Mouse (Mus musculus) kidney, adult 2 months (tissue): ENCODE results near the gene Kcnj9. TPM values are rescaled to one million over a fixed set of nuclear protein-coding genes. Genes with fewer than 3 reads are reported as not detected.

Experiments
- DNase-seq: peaks from one replicate; pipeline ENCODE4 v3.0.0; 2021
- H3K27ac ChIP-seq: fragments of 200-500 bp; 2 replicates; pipeline ENCODE4 v1.5.1; 2012; ENCODE audit warnings: low read depth, low read length, control low read depth, inconsistent platforms; ENCODE audit not compliant: insufficient read depth
- H3K27me3 ChIP-seq: fragments of 200-500 bp; replicated peaks from 2 replicates; pipeline ENCODE4 v1.6.1; 2012; ENCODE audit warnings: mild to moderate bottlenecking, moderate library complexity, low read length, inconsistent platforms; ENCODE audit not compliant: control insufficient read depth, insufficient read depth
- H3K36me3 ChIP-seq: fragments of 200-500 bp; 2 replicates; pipeline ENCODE4 v1.6.1; 2012; ENCODE audit warnings: mild to moderate bottlenecking, moderate library complexity, low read length, inconsistent platforms; ENCODE audit not compliant: control insufficient read depth, insufficient read depth
- H3K4me1 ChIP-seq: fragments of 200-500 bp; 2 replicates; pipeline ENCODE4 v1.6.1; 2011; ENCODE audit warnings: low read length; ENCODE audit not compliant: control insufficient read depth, insufficient read depth
- H3K4me3 ChIP-seq: fragments of 200-500 bp; 2 replicates; pipeline ENCODE4 v1.5.1; 2011; ENCODE audit warnings: mild to moderate bottlenecking, low read depth, low read length, control low read depth; ENCODE audit not compliant: insufficient read depth
- CTCF ChIP-seq: fragments of 200-500 bp; conservative IDR thresholded peaks from 2 replicates; pipeline ENCODE4 v1.5.1; 2011; ENCODE audit warnings: low read depth, mild to moderate bottlenecking, control low read depth, low read length, moderate library complexity, mixed read lengths; ENCODE audit not compliant: insufficient read depth, insufficient read length
- POLR2A ChIP-seq: fragments of 200-500 bp; IDR thresholded peaks from one replicate; pipeline ENCODE4 v1.6.1; 2011; ENCODE audit warnings: low read depth, low read length, control low read depth
- WGBS: fragments of 180-500 bp; shearing (Covaris S2); methylation state at CpG from one replicate; pipeline ENCODE4 v1.1.7; 2018; 5-methylcytosine and 5-hydroxymethylcytosine counted together
- polyA plus RNA-seq: library from polyadenylated mRNA; depleted of rRNA; stranded (reverse); fragments of >200 nt; gene quantifications from 2 replicates; pipeline ENCODE4 v1.2.3, GENCODE M21; 2012

The Kcnj9 gene
- polyA plus RNA-seq, 1 experiment = 0.06 TPM

DNA sequence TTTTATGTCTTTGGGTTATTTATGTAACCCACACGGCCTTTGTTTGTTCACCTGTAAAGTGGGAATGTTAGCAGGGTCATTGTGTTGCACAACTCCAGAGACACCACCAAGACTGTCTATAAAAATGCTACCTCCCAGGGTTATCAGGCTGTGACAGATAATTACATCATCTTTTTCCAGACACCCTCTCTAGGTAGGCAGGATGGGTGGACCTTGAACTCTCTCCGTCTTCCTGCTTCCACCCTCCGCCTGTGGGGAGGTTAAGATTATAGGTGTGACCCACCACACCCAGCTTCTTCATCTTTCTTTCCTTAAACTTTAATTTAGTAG lies 39.5 kb downstream of the Kcnj9 start:
- Histone ChIP-seq H3K36me3 (no peaks in the 10 kb centered on the region), H3K27ac (no peak overlapping the region), H3K27me3 (no peaks in the 10 kb centered on the region), H3K4me1 (no peaks in the 10 kb centered on the region), H3K4me3 (no peak overlapping the region)
- TF ChIP-seq CTCF = no peak
- TF ChIP-seq POLR2A = no peak
- no peak for DNase-seq
- WGBS = 44% methylated on average over 3 of the region's 3 CpGs

- Histone ChIP-seq H3K4me1 (no peaks in the 10 kb centered on the region), H3K27me3 (no peaks in the 10 kb centered on the region), H3K4me3 (no peak overlapping the region), H3K27ac (no peak overlapping the region), H3K36me3 (no peaks in the 10 kb centered on the region)
- WGBS = 81% methylated on average over 11 of the region's 11 CpGs
- TF ChIP-seq POLR2A (no peak), CTCF (no peak)
- DNase-seq = no peak
Observed at GRCm38 (mm10) chr1:172288900-172289616, 40.1 kb downstream of the Kcnj9 start.

DNA sequence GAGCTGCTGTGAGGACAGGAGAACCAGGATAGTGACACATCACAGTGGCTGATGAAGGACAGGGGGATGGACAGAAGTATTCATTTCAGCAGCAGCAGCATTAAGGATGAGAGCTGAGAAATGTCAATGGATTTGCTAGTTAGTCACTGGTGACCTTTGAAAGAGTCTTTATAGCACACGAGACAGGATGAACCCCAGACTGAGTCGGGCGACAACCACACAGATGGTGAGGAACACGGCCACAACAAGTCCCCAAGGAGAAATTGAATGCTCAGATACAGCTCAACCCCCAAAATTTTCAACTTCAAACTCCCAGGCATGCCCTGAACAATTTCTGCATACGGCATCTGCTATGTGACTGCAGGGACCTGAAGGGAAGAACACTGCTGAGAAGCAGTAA lies 42.4 kb downstream of the Kcnj9 start:
- DNase-seq = no peak
- TF ChIP-seq CTCF (no peak), POLR2A (no peak)
- 84% methylated on average over 5 of the region's 5 CpGs for WGBS

GRCm38 (mm10) chr1:172284221-172284620 lies 44.9 kb downstream of the Kcnj9 start:
- no peaks in the 10 kb centered on the region for H3K4me1 ChIP-seq
- H3K36me3 ChIP-seq = no peaks in the 10 kb centered on the region
- WGBS = 93% methylated on average over 14 of the region's 14 CpGs
- H3K27ac ChIP-seq = no peak overlapping the region
- TF ChIP-seq CTCF = no peak
- no peak for TF ChIP-seq POLR2A
- no peak overlapping the region for H3K4me3 ChIP-seq
- H3K27me3 ChIP-seq = no peaks in the 10 kb centered on the region
- no peak for DNase-seq

More for the DNA sequence above, 42.4 kb downstream of the Kcnj9 start:
- no peak overlapping the region for H3K4me3 ChIP-seq
- H3K4me1 ChIP-seq = no peaks in the 10 kb centered on the region
- no peaks in the 10 kb centered on the region for H3K27me3 ChIP-seq
- H3K27ac ChIP-seq = no peak overlapping the region
- H3K36me3 ChIP-seq = no peaks in the 10 kb centered on the region

DNA sequence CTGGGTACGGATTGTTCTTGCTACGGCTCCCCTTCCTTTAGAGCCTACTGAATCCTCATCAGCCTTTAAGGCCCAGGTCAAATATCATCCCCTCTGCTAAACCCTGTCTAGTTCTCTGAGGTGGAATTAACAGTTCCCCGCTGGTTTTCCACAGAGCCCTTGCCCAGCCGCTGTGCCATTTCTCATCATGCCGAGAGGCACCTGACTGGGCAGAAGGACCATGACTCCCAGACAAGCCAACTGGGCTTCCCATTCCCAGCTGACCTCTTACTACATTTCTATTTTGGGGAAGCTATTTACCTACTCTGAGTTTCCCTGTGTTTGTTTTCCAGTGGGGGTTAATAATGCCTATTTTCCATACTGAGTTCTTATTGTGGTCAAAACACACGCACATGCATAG lies 46.0 kb downstream of the Kcnj9 start:
- Histone ChIP-seq H3K27ac (no peak overlapping the region), H3K4me3 (no peak overlapping the region), H3K4me1 (no peaks in the 10 kb centered on the region), H3K27me3 (no peaks in the 10 kb centered on the region), H3K36me3 (no peaks in the 10 kb centered on the region)
- no peak for DNase-seq
- TF ChIP-seq CTCF = no peak
- no peak for TF ChIP-seq POLR2A
- 95% methylated on average over 6 of the region's 6 CpGs for WGBS

GRCm38 (mm10) chr1:172281522-172282254 lies 47.4 kb downstream of the Kcnj9 start:
- H3K4me1 ChIP-seq = no peaks in the 10 kb centered on the region
- no peak overlapping the region for H3K4me3 ChIP-seq
- 62% methylated on average over 10 of the region's 10 CpGs for WGBS
- TF ChIP-seq CTCF = no peak
- TF ChIP-seq POLR2A = no peak
- no peak overlapping the region for H3K27ac ChIP-seq
- no peaks in the 10 kb centered on the region for H3K27me3 ChIP-seq
- H3K36me3 ChIP-seq = no peaks in the 10 kb centered on the region
- no peak for DNase-seq

- no peak for DNase-seq
- no peak for TF ChIP-seq CTCF
- no peak for TF ChIP-seq POLR2A
- no peaks in the 10 kb centered on the region for H3K27me3 ChIP-seq
- 87% methylated on average over 16 of the region's 16 CpGs for WGBS
- no peak overlapping the region for H3K4me3 ChIP-seq
- H3K27ac ChIP-seq = no peak overlapping the region
- H3K36me3 ChIP-seq = no peaks in the 10 kb centered on the region
- no peaks in the 10 kb centered on the region for H3K4me1 ChIP-seq
Observed at GRCm38 (mm10) chr1:172279768-172280509, 49.2 kb downstream of the Kcnj9 start.
